Mouse (Mus musculus) liver, postnatal 0 days (tissue): ENCODE measurements at regions not wholly inside any gene's neighbourhood (a gene's known extent, or its start where the extent isn't known, plus 50 kb on each side); places are given as distances from the start of the nearest gene placed in this dataset.
"Not testable (repeated sequence)": the region's sequence is repeated elsewhere in the genome, so short reads cannot be mapped to it uniquely, and the experiment has no call there.

Experiments
- ATAC-seq: fragments of 200-750 bp; cut with Nextera tagmentation; 2 replicates; pipeline ENCODE4 v1.8.0; 2017; ENCODE audit warnings: mild to moderate bottlenecking, moderate library complexity
- DNase-seq: peaks from one replicate; pipeline ENCODE4 v3.0.0-alpha.2; 2016
- H3K27ac ChIP-seq: fragments of 300-500 bp; sonication (generic); 2 replicates; pipeline ENCODE4 v1.5.1; 2014; ENCODE audit warnings: antibody characterized with exemption, moderate library complexity, mild to moderate bottlenecking, low read depth
- H3K27me3 ChIP-seq: fragments of 300-500 bp; sonication (generic); 2 replicates; pipeline ENCODE4 v1.6.1; 2014; ENCODE audit warnings: low read length, control low read depth, mixed read lengths; ENCODE audit not compliant: insufficient read depth
- H3K36me3 ChIP-seq: fragments of 300-500 bp; sonication (generic); replicated peaks from 2 replicates; pipeline ENCODE4 v1.6.1; 2014; ENCODE audit warnings: mild to moderate bottlenecking, control low read depth, low read length, moderate library complexity, mixed read lengths; ENCODE audit not compliant: insufficient read depth
- H3K4me1 ChIP-seq: fragments of 300-500 bp; sonication (generic); 2 replicates; pipeline ENCODE4 v1.6.1; 2014; ENCODE audit warnings: antibody characterized with exemption, mild to moderate bottlenecking, control low read depth; ENCODE audit not compliant: insufficient read depth
- H3K4me2 ChIP-seq: fragments of 300-500 bp; sonication (generic); 2 replicates; pipeline ENCODE4 v1.6.1; 2014; ENCODE audit warnings: low read depth, mild to moderate bottlenecking, low read length, moderate library complexity, mixed read lengths
- H3K4me3 ChIP-seq: fragments of 300-500 bp; sonication (generic); 2 replicates; pipeline ENCODE4 v1.5.1; 2014; ENCODE audit warnings: low read depth, low read length
- H3K9ac ChIP-seq: fragments of 300-500 bp; sonication (generic); replicated peaks from 2 replicates; pipeline ENCODE4 v1.6.1; 2014; ENCODE audit warnings: mild to moderate bottlenecking, moderate library complexity
- H3K9me3 ChIP-seq: fragments of 300-500 bp; sonication (generic); 2 replicates; pipeline ENCODE4 v1.6.1; 2016; ENCODE audit warnings: mild to moderate bottlenecking, control low read depth, low read length, mixed read lengths
- CTCF ChIP-seq: sonication (generic); IDR thresholded peaks from 2 replicates; pipeline ENCODE4 v1.5.1; 2016; ENCODE audit warnings: antibody characterized with exemption, low read depth
- EP300 ChIP-seq: IDR thresholded peaks from 2 replicates; pipeline ENCODE4 v1.6.1; 2016; ENCODE audit warnings: antibody characterized with exemption, low read depth, mild to moderate bottlenecking
- WGBS: fragments of 180-500 bp; shearing (Covaris S2); extraction: QIAGEN DNeasy Blood & Tissue Kit; methylation state at CpG from one replicate; pipeline ENCODE4 v1.1.7; 2014; ENCODE audit not compliant: insufficient replicate concordance; 5-methylcytosine and 5-hydroxymethylcytosine counted together

DNA sequence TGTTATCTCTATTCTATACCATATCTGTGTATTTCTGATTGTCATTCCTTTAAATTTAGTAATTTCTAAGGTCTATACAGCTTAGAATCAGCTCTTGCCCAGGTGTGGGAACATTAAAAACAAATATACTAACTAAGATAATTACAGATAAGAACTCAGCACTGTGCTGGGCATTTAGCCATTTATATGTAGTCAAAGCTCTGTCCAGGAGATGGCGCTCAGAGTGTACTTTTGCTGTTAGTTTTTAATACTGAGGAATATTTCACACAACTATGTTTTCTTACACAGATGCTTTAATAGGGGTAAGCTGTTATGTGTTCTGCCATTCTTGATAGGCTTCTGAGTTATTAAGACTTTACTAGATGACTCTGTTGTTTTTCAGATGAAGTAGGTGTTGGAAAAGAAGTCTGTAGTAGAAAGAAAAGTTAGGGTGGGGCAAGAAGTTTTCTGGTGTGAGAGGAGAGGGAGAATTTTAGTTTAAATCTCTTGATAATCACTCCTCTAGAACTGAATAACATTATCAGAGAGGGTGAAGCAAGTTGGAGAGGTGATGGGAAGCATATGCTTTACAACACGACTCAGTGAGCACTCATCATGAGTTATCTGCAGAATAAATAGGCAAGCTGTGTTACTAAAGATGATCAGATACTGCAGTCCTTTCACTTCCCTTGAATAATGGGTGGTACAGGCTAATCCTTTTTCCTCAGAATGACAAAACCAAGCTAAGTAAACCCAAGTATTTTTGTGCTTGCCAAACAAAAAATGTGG, 64.1 kb upstream of the Tmem229a start:
- ATAC-seq, result no peak
- peak; percentile 14 for DNase-seq
- TF ChIP-seq EP300, result no peak
- peak; percentile 54 for TF ChIP-seq CTCF
- H3K36me3 ChIP-seq, result no peaks in the 10 kb centered on the region
- no peaks in the 10 kb centered on the region for H3K4me1 ChIP-seq
- H3K4me2 ChIP-seq, result no peak overlapping the region
- no peaks in the 10 kb centered on the region for H3K27me3 ChIP-seq
- no peaks in the 10 kb centered on the region for H3K9me3 ChIP-seq
- WGBS, result 22% methylated on average over 2 of the region's 2 CpGs
- no peak overlapping the region for H3K9ac ChIP-seq
- no peak overlapping the region for H3K4me3 ChIP-seq
- no peak overlapping the region for H3K27ac ChIP-seq

- Histone ChIP-seq H3K36me3 (no peaks in the 10 kb centered on the region), H3K9ac (no peak overlapping the region), H3K4me1 (no peaks in the 10 kb centered on the region), H3K9me3 (no peaks in the 10 kb centered on the region), H3K27ac (no peak overlapping the region), H3K27me3 (no peaks in the 10 kb centered on the region), H3K4me3 (no peak overlapping the region), H3K4me2 (no peak overlapping the region)
- no peak for DNase-seq
- no peak for TF ChIP-seq EP300
- no peak for TF ChIP-seq CTCF
- 74% methylated on average over 3 of the region's 3 CpGs for WGBS
- ATAC-seq, result no peak
These were observed 57.1 kb upstream of the Tmem229a start for GRCm38 (mm10) chr6:25013288-25013606.

DNA sequence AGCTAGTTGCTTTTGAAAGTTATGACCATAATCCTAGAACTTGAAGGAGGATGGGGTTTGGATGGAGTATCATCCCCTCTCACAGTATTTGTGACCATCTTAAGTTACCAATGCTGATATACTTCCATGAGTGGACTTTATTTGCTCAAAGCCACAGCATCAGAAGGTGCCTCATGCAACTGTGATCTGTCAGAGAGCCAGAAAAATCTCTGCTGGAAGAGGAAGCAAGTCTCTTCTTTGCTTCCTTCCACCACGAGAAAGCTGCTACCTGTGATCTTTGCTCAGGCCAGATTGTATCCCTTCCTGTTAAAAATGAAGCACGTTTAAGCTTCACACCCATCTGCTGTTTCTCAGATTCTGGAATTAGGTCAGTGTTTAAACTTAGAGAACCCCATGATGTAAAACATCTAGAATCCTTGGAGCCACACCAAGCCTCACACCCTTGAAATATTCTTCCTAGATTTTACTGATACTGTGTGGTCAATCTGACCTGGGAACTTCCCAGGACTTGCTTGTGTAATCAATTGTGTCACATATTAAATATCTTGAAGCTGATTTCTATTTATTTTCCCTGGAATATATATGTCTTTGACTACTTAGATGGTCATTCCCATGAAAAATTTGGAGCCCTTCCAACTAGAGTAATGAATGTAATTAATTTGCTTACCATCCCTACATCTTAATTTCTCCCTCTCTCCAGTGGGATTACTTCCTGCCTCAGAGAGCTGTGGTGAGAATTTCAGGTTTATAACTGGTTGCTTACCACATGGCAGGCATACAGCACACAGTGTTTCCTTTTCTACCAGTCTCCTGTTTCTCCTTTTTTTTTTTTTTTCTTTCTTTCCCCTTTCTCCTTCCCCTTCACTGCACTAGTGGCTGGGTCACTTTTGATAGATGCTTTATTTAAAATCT, 56.5 kb upstream of the Tmem229a start:
- ATAC-seq (no peak), DNase-seq (no peak)
- 33% methylated on average over 2 of the region's 2 CpGs for WGBS
- H3K27me3 ChIP-seq, result no peaks in the 10 kb centered on the region
- H3K9me3 ChIP-seq, result no peaks in the 10 kb centered on the region
- H3K9ac ChIP-seq, result no peak overlapping the region
- TF ChIP-seq EP300 (no peak), CTCF (no peak)
- H3K4me3 ChIP-seq, result no peak overlapping the region
- no peaks in the 10 kb centered on the region for H3K36me3 ChIP-seq
- no peak overlapping the region for H3K4me2 ChIP-seq
- H3K27ac ChIP-seq, result no peak overlapping the region
- no peaks in the 10 kb centered on the region for H3K4me1 ChIP-seq

DNA sequence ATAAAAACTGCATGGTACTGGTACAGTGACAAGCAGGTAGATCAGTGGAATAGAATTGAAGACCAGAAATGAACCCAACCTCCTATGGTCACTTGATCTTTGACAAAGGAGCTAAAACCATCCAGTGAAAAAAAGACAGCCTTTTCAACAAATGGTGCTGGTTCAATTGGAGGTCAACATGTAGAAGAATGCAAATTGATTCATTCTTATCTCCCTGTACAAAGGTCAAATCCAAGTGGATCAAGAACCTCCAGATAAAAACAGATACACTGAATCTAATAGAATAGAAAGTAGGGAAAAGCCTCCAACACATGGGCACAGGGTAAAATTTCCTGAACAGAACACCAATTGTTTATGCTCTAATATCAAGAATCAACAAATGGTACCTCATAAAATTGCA, 52.8 kb upstream of the Tmem229a start:
- H3K36me3 ChIP-seq, H3K4me3 ChIP-seq, DNase-seq, ATAC-seq, H3K27ac ChIP-seq, H3K4me1 ChIP-seq, H3K4me2 ChIP-seq, H3K27me3 ChIP-seq, H3K9ac ChIP-seq, H3K9me3 ChIP-seq: not testable (repeated sequence)
